Mouse (Mus musculus) kidney, postnatal 0 days (tissue): ENCODE data around the gene Pxn. TPM values are rescaled to one million over a fixed set of nuclear protein-coding genes. Genes with fewer than 3 reads are reported as not detected.

Experiments used
- ATAC-seq: fragments of 200-750 bp; cut with Nextera tagmentation; replicated peaks from 2 replicates; pipeline ENCODE4 v1.8.0; 2017; ENCODE audit warnings: low read depth, moderate number of reproducible peaks, moderate TSS enrichment, moderate library complexity; ENCODE audit not compliant: low FRiP score
- DNase-seq: peaks from one replicate; pipeline ENCODE4 v3.0.0-alpha.2; 2016; ENCODE audit warnings: low spot score
- H3K27ac ChIP-seq: fragments of 300-500 bp; sonication (generic); 2 replicates; pipeline ENCODE4 v1.5.1; 2014; ENCODE audit warnings: mild to moderate bottlenecking
- H3K27me3 ChIP-seq: fragments of 300-500 bp; sonication (generic); 2 replicates; pipeline ENCODE4 v1.6.1; 2014; ENCODE audit warnings: low read length, mixed read lengths; ENCODE audit not compliant: insufficient read depth
- H3K36me3 ChIP-seq: fragments of 300-500 bp; sonication (generic); 2 replicates; pipeline ENCODE4 v1.6.1; 2014; ENCODE audit warnings: low read length, mixed read lengths; ENCODE audit not compliant: insufficient read depth
- H3K4me1 ChIP-seq: fragments of 300-500 bp; sonication (generic); replicated peaks from 2 replicates; pipeline ENCODE4 v1.6.1; 2014; ENCODE audit warnings: antibody characterized with exemption, low read length, mixed read lengths; ENCODE audit not compliant: insufficient read depth
- H3K4me2 ChIP-seq: fragments of 300-500 bp; sonication (generic); 2 replicates; pipeline ENCODE4 v1.6.1; 2014; ENCODE audit warnings: mild to moderate bottlenecking, low read length, moderate library complexity, mixed read lengths
- H3K4me3 ChIP-seq: fragments of 300-500 bp; sonication (generic); replicated peaks from 2 replicates; pipeline ENCODE4 v1.5.1; 2014; ENCODE audit warnings: low read depth, low read length
- H3K9ac ChIP-seq: fragments of 300-500 bp; sonication (generic); 2 replicates; pipeline ENCODE4 v1.6.1; 2014; ENCODE audit warnings: low read depth, low read length
- H3K9me3 ChIP-seq: fragments of 300-500 bp; sonication (generic); replicated peaks from 2 replicates; pipeline ENCODE4 v1.6.1; 2016; ENCODE audit warnings: low read length, inconsistent platforms, mixed read lengths
- CTCF ChIP-seq: IDR thresholded peaks from 2 replicates; pipeline ENCODE4 v1.5.1; 2016; ENCODE audit warnings: antibody characterized with exemption, low read depth, mild to moderate bottlenecking, moderate library complexity
- WGBS: fragments of 180-500 bp; shearing (Covaris S2); extraction: QIAGEN DNeasy Blood & Tissue Kit; methylation state at CpG from one replicate; pipeline ENCODE4 v1.1.7; 2014; 5-methylcytosine and 5-hydroxymethylcytosine counted together
- polyA plus RNA-seq: library from polyadenylated mRNA; unstranded; fragments of >200 nt; fragmentation: Nextera tagmentation; extraction: Ambion mirVana; gene quantifications from 2 replicates; pipeline ENCODE4 v1.2.1, GENCODE M21; 2015

Gene Pxn
- 48.3 and 53.1 TPM in 2 replicates for polyA plus RNA-seq

DNA sequence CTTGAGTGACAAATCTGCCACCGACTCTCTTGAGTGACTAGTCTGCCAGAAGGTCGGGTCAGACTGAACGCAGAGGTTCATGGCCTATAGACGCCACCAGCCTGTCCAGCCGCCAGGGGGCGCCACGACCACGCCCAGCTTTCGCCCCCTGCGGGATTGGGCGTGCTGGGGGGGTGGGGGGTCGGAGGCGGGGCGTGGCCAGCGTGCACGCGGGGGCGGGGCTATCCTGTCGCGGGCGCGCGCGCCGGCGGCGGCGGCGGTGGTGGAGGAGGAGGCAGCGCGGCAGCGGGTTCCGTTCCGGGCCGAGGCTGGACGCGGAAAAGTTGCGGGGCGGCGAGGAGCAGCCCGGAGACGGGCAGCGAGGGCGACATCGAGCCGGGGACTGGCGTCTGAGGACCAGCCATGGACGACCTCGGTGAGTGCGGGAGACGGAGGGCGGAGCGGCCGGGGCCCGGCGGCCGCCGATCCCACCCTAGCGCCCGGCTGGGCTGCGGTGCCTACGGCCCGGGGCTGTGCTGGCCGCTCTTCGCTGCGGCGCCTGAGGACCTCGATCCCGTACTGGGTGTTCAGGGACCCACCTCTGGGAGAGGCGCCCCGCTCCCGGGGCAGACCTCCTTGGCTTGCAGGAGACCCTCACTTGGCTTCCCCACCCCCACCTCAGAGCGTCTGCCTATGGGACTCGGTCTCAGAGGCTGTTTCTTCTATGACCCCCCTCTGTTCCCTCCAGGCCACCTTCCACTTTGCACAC is at the start of gene Pxn:
Gene Pxn, plus strand, starts transcription at position 223 of the 748 bp plus-strand sequence.
- TF ChIP-seq CTCF: peak; percentile 89
- peak; percentile 67 for ATAC-seq
- peak within 1 kb of the TSS; percentile 88 for H3K4me2 ChIP-seq
- peaks cover 30% of the 10 kb centered on the region for H3K4me1 ChIP-seq
- peak within 1 kb of the TSS; percentile 93 for H3K4me3 ChIP-seq
- peak within 1 kb of the TSS; percentile 78 for H3K27ac ChIP-seq
- no peaks in the 10 kb centered on the region for H3K36me3 ChIP-seq
- H3K9ac ChIP-seq: peak within 1 kb of the TSS; percentile 96
- no peaks in the 10 kb centered on the region for H3K9me3 ChIP-seq
- no peaks in the 10 kb centered on the region for H3K27me3 ChIP-seq
- WGBS: under 1% methylated on average over 45 of the region's 74 CpGs
- DNase-seq: peak; percentile 87

DNA sequence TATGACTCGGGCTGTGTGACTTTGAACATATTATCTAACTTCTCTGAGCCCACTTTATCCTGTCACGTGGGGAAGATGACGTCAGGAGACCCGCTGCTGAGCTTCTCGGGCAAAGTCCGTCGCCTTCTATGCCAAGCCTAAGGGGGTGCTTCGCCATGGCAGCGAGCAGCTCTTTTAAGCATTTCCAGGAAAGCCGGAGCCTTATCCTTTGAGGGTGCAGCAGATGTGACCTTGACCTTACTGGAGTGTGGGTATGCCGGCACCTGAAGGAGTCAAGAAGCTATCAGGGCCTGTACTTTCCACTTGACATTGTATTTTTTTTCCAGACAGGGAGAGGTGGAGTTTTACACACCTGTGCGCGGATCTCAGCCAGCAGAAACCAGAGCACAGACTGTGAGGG is 47.6 kb upstream of the Pxn start:
- no peak overlapping the region for H3K9ac ChIP-seq
- no peak overlapping the region for H3K4me2 ChIP-seq
- 66% methylated on average over 13 of the region's 13 CpGs for WGBS
- no peak for ATAC-seq
- TF ChIP-seq CTCF: no peak
- H3K27ac ChIP-seq: no peak overlapping the region
- no peak for DNase-seq
- no peaks in the 10 kb centered on the region for H3K27me3 ChIP-seq
- H3K9me3 ChIP-seq: no peaks in the 10 kb centered on the region
- H3K4me3 ChIP-seq: no peak overlapping the region
- no peaks in the 10 kb centered on the region for H3K4me1 ChIP-seq
- 0 out of 2 replicates have a peak, but pooled peaks cover 3% of the 10 kb centered on the region for H3K36me3 ChIP-seq

GRCm38 (mm10) chr5:115464408-115465115 is 41.9 kb upstream of the Pxn start:
- 75% methylated on average over 18 of the region's 18 CpGs for WGBS
- no peaks in the 10 kb centered on the region for H3K36me3 ChIP-seq
- no peak overlapping the region for H3K4me2 ChIP-seq
- ATAC-seq (no peak), DNase-seq (no peak)
- H3K9ac ChIP-seq: no peak overlapping the region
- no peaks in the 10 kb centered on the region for H3K4me1 ChIP-seq
- no peaks in the 10 kb centered on the region for H3K27me3 ChIP-seq
- no peak for TF ChIP-seq CTCF
- no peaks in the 10 kb centered on the region for H3K9me3 ChIP-seq
- H3K27ac ChIP-seq: no peak overlapping the region
- H3K4me3 ChIP-seq: no peak overlapping the region

DNA sequence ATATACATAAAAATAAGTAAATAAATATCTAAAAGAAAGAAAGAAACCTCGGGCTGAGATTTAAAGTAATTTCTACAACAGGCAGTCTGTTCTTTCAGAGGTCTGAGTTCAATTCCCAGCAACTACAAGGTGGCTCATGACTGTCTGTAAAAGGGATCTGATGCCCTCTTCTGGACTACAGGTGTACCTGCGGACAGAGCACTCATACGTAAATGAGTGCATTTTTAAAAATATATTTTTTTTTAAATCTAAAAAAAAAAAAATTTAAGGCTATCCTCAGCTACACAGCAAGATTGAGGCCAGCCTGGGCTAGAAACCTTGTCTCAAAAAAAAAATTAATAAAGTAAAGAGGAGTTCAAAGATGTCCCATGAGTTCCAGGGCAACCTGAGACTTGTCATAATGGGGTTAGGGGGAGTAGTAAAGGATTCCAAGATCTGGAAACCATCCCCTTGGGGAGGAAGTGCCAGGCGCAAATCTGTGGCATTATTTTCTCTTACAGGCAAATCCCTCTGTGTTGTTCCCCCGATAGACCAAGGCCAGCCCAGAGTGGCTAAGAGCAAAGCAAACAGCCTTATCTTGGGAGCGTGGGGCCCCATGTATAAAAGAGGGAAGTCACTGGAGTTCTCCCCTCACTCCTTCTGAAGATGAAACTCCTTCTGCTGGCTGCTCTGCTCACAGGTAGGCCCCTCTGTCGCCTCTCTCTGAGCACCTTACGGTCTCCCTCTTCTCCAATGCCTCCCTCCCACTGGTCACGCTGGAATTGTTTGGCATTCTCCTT is 40.6 kb upstream of the Pxn start, which contains the start of gene Pla2g1b:
Gene Pla2g1b, plus strand, starts transcription at position 621 of the 779 bp plus-strand sequence.
- Histone ChIP-seq H3K9ac (no peak within 1 kb of the TSS), H3K4me1 (no peaks in the 10 kb centered on the region; the same call in 1 of the 2 replicates), H3K27me3 (no peaks in the 10 kb centered on the region), H3K36me3 (no peaks in the 10 kb centered on the region), H3K4me2 (no peak within 1 kb of the TSS), H3K27ac (no peak within 1 kb of the TSS), H3K9me3 (no peaks in the 10 kb centered on the region), H3K4me3 (no peak within 1 kb of the TSS)
- ATAC-seq (no peak), DNase-seq (peak; percentile 27)
- WGBS: 45% methylated on average over 9 of the region's 9 CpGs
- TF ChIP-seq CTCF: peak; percentile 52

DNA sequence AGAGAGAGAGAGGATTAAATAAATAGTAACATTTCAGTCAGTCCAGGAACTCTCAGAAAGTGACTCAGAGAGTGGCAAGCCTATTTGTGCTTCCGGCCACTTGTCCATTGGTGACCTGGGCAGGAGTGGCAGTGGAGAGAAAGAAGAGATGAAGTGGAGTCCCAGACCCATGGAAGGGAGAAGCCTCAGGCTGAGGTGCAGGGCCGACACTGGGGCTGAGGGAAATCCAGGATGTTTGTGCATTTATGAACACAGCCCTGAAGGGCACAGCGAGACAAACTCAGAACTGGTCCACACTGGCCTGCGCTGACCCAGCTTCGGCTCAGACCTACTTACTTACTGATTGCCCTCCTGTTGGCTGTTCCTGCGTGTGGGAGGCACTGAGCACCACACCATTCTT is 36.7 kb upstream of the Pxn start:
- DNase-seq: peak; percentile 26
- no peaks in the 10 kb centered on the region for H3K36me3 ChIP-seq
- no peaks in the 10 kb centered on the region for H3K27me3 ChIP-seq
- no peak overlapping the region for H3K4me3 ChIP-seq
- no peaks in the 10 kb centered on the region; the same call in 1 of the 2 replicates for H3K4me1 ChIP-seq
- no peak overlapping the region for H3K9ac ChIP-seq
- no peak for TF ChIP-seq CTCF
- WGBS: 45% methylated on average over 6 of the region's 6 CpGs
- peak overlapping the region; percentile 42; the same call in 1 of the 2 replicates for H3K27ac ChIP-seq
- H3K4me2 ChIP-seq: no peak overlapping the region
- H3K9me3 ChIP-seq: no peaks in the 10 kb centered on the region
- ATAC-seq: peak; percentile 50; the same call in 1 of the 2 replicates
